Mouse (Mus musculus) mammary gland, adult 2 months (tissue): Measurements from ENCODE around the gene Myo1b. TPM values are rescaled to one million over a fixed set of nuclear protein-coding genes. Genes with fewer than 3 reads are reported as not detected.

Source experiments
- polyA plus RNA-seq: library from polyadenylated mRNA; depleted of rRNA; stranded (reverse); fragments of >200 nt; gene quantifications from 2 replicates; pipeline ENCODE4 v1.2.3, GENCODE M21; 2012; ENCODE audit warnings: low replicate concordance; rRNA removed

Gene Myo1b
- polyA plus RNA-seq, result 5.7 and 10.9 TPM in 2 replicates

DNA sequence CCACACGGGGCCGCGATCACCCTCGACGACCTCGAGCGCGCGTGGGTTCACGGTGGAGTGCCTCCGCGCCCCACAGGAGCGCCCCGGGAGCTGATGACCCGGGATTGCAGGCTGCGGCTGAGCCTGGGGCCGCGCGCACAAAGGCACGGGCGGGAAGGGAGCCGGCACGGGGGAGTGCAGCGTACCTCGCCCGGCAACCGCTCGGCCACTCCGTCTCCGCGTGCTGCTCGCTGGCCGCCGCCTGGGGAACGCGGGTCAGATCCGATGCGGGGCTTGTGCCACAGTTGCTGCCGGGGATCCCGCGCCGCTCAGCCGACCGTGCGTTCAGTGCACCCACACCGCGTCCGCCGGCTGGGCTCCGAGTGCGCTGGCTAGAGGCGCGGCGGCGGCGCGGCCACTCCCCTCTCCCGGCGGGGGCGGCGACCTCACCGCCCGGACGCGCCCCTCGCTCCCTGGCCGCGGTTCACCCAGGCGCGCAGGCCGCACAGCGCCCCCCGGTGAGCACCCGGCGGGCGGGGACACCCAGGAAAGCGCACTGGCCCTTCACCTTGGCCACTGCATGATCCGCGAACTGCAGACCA, at the start of gene Myo1b:
Gene Myo1b (minus strand): TSS at position 496 of the 581 bp plus-strand sequence.

Other genes with a start within 250 kb of the Myo1b start
- 2.9 and 5.0 TPM in 2 replicates for gene Stat4, start 71.1 kb upstream of the Myo1b start, polyA plus RNA-seq
- gene Stat1, start 203.4 kb upstream of the Myo1b start, polyA plus RNA-seq, result 91.8 and 138 TPM in 2 replicates